ENCODE assay signal across 15 mouse cellular contexts in the genomic region with DNA sequence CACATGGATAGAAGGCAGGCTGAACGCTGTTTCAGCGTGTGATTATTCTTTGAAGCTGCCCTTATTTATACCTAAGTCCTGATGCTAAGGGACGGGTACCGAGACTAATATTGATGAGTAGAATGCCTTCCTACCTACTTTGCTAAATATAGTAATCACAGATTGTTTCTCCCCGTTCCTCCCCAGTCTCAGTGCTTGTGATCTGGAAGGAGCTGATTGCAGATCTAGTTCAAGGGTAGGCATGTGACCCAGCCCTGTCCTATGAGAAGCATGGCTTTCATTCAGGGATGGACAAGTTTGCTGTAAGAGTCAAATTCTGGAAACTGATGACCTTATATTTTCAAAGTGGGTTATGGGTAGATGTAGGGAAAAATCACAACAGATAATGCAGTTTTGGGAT.
"Had no signal": no experiment of that assay in that cellular context is flagged by ENCODE, and none has a peak within 500 bp of the region (broad histone marks: within the 10 kb centered on the region; RNA-seq: fewer than 3 reads in every experiment).

No protein-coding gene starts in this region.

- ATAC-seq: liver, postnatal 0 days; midbrain, embryonic 15.5 days had no signal

- H3K4me3 ChIP-seq: layer of hippocampus, adult 2 months; limb, embryonic 12.5 days; liver, embryonic 13.5 days; lung, embryonic 15.5 days; megakaryocyte, embryonic 14.5 days; midbrain, embryonic 15.5 days; neural tube, embryonic 12.5 days had no signal

- H3K9ac ChIP-seq: limb, embryonic 12.5 days; liver, embryonic 13.5 days; liver, postnatal 0 days; lung, embryonic 15.5 days; midbrain, embryonic 15.5 days; neural tube, embryonic 12.5 days had no signal

- DNase-seq: kidney, postnatal 4 days; liver; liver, embryonic 13.5 days; liver, postnatal 0 days; lung, postnatal 14 days; thymus, postnatal 14 days had no signal

- H3K36me3 ChIP-seq: limb, embryonic 12.5 days; liver, embryonic 13.5 days; lung, embryonic 15.5 days; midbrain, embryonic 15.5 days; neural tube, embryonic 12.5 days had no signal

- H3K4me1 ChIP-seq: limb, embryonic 12.5 days; midbrain, embryonic 15.5 days; neural tube, embryonic 12.5 days had no signal

- H3K4me2 ChIP-seq: limb, embryonic 12.5 days; liver, embryonic 13.5 days; lung, embryonic 15.5 days; midbrain, embryonic 11.5 days; midbrain, embryonic 15.5 days; neural tube, embryonic 12.5 days had no signal

- H3K27ac ChIP-seq: layer of hippocampus, adult 2 months; limb, embryonic 12.5 days; liver, embryonic 13.5 days; lung, embryonic 15.5 days; macrophage; midbrain, embryonic 15.5 days; neural tube, embryonic 12.5 days; stomach, postnatal 0 days had no signal

- H3K9me3 ChIP-seq: limb, embryonic 12.5 days; liver, embryonic 13.5 days; lung, embryonic 15.5 days; megakaryocyte, embryonic 14.5 days; midbrain, embryonic 15.5 days; neural tube, embryonic 12.5 days had no signal

- H3K27me3 ChIP-seq: limb, embryonic 12.5 days; lung, embryonic 15.5 days; midbrain, embryonic 15.5 days; neural tube, embryonic 12.5 days had no signal
